Mouse (Mus musculus) hindbrain, embryonic 10.5 days (tissue): ENCODE data around the gene Zfp398. TPM values are rescaled to one million over a fixed set of nuclear protein-coding genes. Genes with fewer than 3 reads are reported as not detected.
A peak's percentile ranks its signal among the peaks of the same experiment; 100 is the strongest.

Experiments
- DNase-seq: peaks from one replicate; pipeline ENCODE4 v3.0.0-alpha.2; 2017; ENCODE audit warnings: low spot score
- H3K27ac ChIP-seq: fragments of 300-500 bp; sonication (generic); 2 replicates; pipeline ENCODE4 v1.5.1; 2016; ENCODE audit warnings: mild to moderate bottlenecking, moderate library complexity
- H3K27me3 ChIP-seq: fragments of 300-500 bp; sonication (generic); 2 replicates; pipeline ENCODE4 v1.6.1; 2016; ENCODE audit warnings: mild to moderate bottlenecking; ENCODE audit not compliant: poor library complexity, insufficient read depth, severe bottlenecking
- H3K36me3 ChIP-seq: fragments of 300-500 bp; sonication (generic); 2 replicates; pipeline ENCODE4 v1.6.1; 2016; ENCODE audit warnings: mild to moderate bottlenecking, moderate library complexity
- H3K4me1 ChIP-seq: fragments of 300-500 bp; sonication (generic); replicated peaks from 2 replicates; pipeline ENCODE4 v1.6.1; 2016; ENCODE audit warnings: mild to moderate bottlenecking
- H3K4me3 ChIP-seq: fragments of 300-500 bp; sonication (generic); 2 replicates; pipeline ENCODE4 v1.5.1; 2016; ENCODE audit warnings: mild to moderate bottlenecking, moderate library complexity
- H3K9me3 ChIP-seq: fragments of 300-500 bp; sonication (generic); 2 replicates; pipeline ENCODE4 v1.6.1; 2016; ENCODE audit warnings: mild to moderate bottlenecking, moderate library complexity
- WGBS: fragments of 180-500 bp; shearing (Covaris S2); methylation state at CpG from one replicate; pipeline ENCODE4 v1.1.7; 2016; 5-methylcytosine and 5-hydroxymethylcytosine counted together
- microRNA counts: library from miRNA; unstranded; fragments of <30 nt; microRNA quantifications from one replicate; lab custom pipeline; 2017
- polyA plus RNA-seq: library from polyadenylated mRNA; unstranded; fragments of >200 nt; fragmentation: Nextera tagmentation; extraction: Ambion mirVana; gene quantifications from 2 replicates; pipeline ENCODE4 v1.2.1, GENCODE M21; 2016

Zfp398 gene
- polyA plus RNA-seq, 1 experiment from 2014 or later = 9.7 TPM

GRCm38 (mm10) chr6:47918768-47919274 is 83.4 kb downstream of the Zfp398 start:
- no peak for DNase-seq
- Histone ChIP-seq H3K4me1 (peaks cover 11% of the 10 kb centered on the region), H3K27ac (no peak overlapping the region), H3K27me3 (no peaks in the 10 kb centered on the region), H3K36me3 (0 out of 2 replicates have a peak, but pooled peaks cover 2% of the 10 kb centered on the region), H3K9me3 (no peaks in the 10 kb centered on the region), H3K4me3 (no peak overlapping the region)
- WGBS = 82% methylated on average over 3 of the region's 3 CpGs

- WGBS = 30% methylated on average over 11 of the region's 11 CpGs
- Histone ChIP-seq H3K27me3 (no peaks in the 10 kb centered on the region), H3K9me3 (no peaks in the 10 kb centered on the region), H3K27ac (peak overlapping the region; percentile 97), H3K4me3 (peak overlapping the region; percentile 85), H3K36me3 (0 out of 2 replicates have a peak, but pooled peaks cover 2% of the 10 kb centered on the region), H3K4me1 (peaks cover 11% of the 10 kb centered on the region)
- no peak for DNase-seq
Observed at GRCm38 (mm10) chr6:47919646-47920446, 84.4 kb downstream of the Zfp398 start.

GRCm38 (mm10) chr6:47920447-47921340 is 85.2 kb downstream of the Zfp398 start, which contains the start of gene Zfp212:
TSS of gene Zfp212 (plus strand) at chr6:47920476.
- Histone ChIP-seq H3K9me3 (no peaks in the 10 kb centered on the region), H3K27me3 (no peaks in the 10 kb centered on the region), H3K36me3 (0 out of 2 replicates have a peak, but pooled peaks cover 2% of the 10 kb centered on the region), H3K4me1 (peaks cover 11% of the 10 kb centered on the region), H3K27ac (peak within 1 kb of the TSS; percentile 97), H3K4me3 (peak within 1 kb of the TSS; percentile 85)
- DNase-seq = peak; percentile 91
- under 1% methylated on average over 67 of the region's 67 CpGs for WGBS

MicroRNAs within 50 kb of the gene (microRNA counts, 519-probe panel; counts per million panel counts)
- 1,255 counts per million, percentile 77 among the panel's probes with 10 or more counts for microRNA mmu-miR-704 (lab: Ali Mortazavi, UCI)

Other genes starting within 250 kb of the Zfp398 start
- gene Ezh2, start 240.3 kb upstream of the Zfp398 start, polyA plus RNA-seq = 134 and 176 TPM in 2 replicates
- 242 and 299 TPM in 2 replicates for gene Pdia4, start 22.2 kb upstream of the Zfp398 start, polyA plus RNA-seq
- 7.0 TPM in 2 replicates for gene Zfp786, start 4.8 kb upstream of the Zfp398 start, polyA plus RNA-seq
- 16.9 and 19.8 TPM in 2 replicates for gene Zfp282, start 41.5 kb downstream of the Zfp398 start, polyA plus RNA-seq
- 17.4 and 21.4 TPM in 2 replicates for gene Zfp212, start 84.8 kb downstream of the Zfp398 start, polyA plus RNA-seq
- 7.5 and 8.5 TPM in 2 replicates for gene Zfp956, start 117.7 kb downstream of the Zfp398 start, polyA plus RNA-seq
- gene Zfp777, start 213.2 kb downstream of the Zfp398 start, polyA plus RNA-seq = 13.0 and 13.5 TPM in 2 replicates